Mouse (Mus musculus) c-Kit-positive CD71-positive TER-119-positive erythroid progenitor cells, embryonic 14.5 days (primary cell): ENCODE measurements around the gene Hspa1a.

ENCODE experiments used
- DNase-seq: peaks from one replicate; pipeline ENCODE4 v3.0.0-alpha.2; 2013; ENCODE audit warnings: low spot score

Gene Hspa1a

DNA sequence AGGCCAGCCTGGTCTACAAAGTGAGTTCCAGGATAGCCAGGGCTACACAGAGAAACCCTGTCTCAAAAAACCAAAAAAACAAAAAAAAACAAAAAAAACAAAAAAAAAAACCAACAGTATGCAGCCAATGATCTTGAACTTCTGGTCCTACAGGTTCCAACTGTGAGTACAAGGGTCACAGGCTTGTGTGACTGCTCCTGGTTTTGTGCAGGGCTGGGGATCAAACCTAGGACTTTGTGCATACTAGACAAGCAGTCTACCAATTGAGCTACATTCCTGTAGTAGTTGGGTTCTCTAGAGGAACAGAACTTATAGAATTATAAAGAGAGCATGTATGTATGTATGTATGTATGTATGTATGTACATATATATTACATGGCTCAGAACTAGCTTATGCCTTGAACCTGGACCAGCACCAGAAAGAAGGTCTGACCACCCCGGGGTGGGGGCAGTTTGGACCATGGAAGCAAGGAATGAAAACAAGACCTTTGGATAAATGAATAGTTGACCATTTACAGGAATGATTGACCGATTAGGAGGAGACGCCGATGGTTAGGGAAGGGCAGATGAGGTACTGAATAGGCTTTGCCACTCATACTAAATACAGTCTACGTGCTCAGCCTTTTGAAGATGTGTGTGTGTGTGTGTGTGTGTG is 25.3 kb downstream of the Hspa1a start:
- no peak for DNase-seq

DNA sequence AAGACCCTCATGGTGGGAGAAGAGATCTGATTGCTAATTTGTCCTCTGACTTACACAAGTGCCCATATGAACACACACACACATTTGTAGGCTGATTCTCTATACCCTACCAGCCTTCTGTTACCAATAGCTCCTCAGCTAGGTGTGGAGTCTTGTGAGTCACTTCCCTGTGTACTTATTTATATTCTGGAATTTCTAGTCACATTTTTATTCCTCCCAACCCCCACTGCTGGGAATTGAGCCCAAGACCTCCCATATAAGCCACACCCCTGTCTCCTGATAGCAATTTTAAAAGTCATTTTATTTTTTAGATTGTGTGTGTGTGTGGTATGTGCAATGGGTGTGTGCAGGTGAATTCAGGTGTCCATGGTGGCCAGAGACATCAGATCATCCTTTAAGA is 27.6 kb downstream of the Hspa1a start:
- no peak for DNase-seq

DNA sequence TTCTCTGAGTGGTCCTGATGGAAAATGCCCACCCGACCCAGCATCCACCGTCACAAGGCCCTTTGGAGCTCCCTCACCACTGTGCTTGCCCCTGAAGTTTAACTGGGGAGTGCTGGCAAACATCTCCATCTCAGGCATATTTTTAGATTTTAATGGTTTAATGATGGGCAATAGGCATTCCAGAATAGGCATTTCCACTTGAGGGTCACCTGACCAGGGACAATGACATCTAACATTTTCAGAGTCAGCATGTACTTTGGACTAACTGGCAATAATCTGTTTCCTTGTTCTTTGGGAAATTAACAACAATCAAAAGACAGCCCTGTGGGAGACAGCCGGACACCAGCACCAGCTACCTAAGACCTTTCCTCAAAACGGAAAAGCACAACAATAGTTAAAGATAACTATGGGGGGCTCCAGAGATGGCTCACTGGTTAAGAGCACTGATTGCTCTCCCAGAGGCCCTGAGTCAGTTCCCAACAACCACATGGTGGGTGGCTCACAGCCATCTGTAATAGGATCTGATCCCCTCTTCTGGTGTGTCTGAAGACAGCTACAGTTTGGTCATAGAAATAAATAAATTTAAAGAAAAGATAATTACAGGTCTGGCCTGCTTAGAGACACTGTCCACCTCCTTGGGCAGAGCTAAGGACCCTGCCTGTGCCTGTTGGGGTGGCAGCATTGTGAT is 28.7 kb downstream of the Hspa1a start:
- no peak for DNase-seq

DNA sequence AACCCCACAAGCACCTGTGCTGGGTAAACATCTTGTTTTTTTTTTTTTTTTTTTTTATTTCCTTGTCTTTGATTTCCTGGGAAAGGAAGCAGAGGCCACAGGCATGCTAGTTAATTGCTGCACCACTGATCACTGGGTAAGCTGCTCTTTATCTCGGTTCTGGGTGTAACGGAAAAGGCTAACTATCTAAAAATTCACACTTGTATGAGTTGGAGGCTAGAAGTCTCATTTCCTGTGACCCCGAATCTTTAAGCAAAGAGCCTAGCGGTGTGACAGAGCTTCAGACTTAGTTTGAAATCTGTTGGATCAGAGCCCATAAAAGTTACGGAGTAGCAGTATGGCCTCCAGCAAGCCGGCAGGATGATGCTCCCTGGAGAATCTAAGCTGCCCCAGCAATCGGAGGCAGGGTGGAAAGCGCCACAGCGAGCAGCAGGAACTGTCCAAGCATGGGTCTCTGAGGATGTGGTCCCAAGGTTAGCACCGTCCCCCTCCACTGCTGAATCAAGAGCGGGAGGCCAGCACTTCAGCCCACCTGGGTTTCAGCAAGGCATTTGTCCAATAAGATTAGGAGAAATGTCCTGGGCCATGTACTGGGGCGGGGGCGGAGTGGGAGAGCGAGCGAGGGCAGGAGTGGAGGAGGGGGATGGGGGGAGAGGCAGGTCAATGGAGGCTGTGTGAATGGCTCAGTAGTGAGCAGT is 30.5 kb downstream of the Hspa1a start:
- peak; percentile 16 for DNase-seq

- no peak for DNase-seq
Observed at GRCm38 (mm10) chr17:34937960-34938505, 33.9 kb downstream of the Hspa1a start.

GRCm38 (mm10) chr17:34934830-34935229 is 37.1 kb downstream of the Hspa1a start:
- DNase-seq, result no peak

DNA sequence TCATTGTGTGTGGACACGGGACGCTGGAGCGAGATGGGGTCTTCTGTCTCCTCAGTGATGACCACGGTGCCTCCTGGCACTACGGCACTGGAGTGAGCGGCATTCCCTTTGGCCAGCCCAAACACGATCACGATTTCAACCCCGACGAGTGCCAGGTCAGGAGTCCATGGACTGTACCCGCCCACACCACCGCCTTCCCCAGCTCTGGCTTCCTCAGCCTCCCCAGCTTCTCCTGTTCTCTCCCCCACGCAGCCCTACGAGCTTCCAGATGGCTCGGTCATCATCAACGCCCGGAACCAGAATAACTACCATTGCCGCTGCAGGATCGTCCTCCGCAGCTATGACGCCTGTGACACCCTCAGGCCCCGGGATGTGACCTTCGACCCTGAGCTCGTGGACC is 37.9 kb downstream of the Hspa1a start:
- no peak for DNase-seq

DNA sequence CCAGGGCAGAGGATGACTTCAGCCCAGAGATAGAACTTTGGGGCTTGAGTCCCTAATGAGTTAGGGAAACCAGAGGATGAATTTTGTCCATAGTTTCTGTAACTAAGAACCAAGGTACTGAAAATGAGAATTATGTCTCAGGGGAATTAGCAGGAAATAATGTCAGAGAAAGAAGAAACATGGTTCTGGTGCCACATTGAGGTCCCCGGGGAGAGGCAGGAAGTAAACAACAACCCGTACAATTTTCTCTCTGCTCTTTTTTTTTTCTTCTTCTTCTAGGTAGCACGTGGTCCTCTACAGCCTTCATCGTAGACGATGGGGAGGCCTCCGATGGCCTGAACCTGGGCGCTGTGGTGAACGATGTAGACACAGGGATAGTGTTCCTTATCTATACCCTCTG is 39.7 kb downstream of the Hspa1a start:
- no peak for DNase-seq

DNA sequence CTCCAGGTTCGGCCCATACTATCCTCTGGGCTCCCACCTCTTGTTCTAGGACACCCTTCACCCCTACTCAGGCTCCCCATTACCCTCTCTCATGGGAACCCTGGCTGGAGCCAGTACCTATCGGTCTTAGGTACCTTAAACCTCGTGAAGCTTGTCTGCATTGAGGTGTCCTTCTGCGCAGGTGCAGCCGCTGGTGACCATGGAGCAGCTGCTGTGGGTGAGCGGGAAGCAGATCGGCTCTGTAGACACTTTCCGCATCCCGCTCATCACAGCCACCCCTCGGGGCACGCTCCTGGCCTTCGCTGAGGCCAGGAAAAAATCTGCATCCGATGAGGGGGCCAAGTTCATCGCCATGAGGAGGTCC is 40.2 kb downstream of the Hspa1a start:
- DNase-seq, result peak; percentile 12

DNA sequence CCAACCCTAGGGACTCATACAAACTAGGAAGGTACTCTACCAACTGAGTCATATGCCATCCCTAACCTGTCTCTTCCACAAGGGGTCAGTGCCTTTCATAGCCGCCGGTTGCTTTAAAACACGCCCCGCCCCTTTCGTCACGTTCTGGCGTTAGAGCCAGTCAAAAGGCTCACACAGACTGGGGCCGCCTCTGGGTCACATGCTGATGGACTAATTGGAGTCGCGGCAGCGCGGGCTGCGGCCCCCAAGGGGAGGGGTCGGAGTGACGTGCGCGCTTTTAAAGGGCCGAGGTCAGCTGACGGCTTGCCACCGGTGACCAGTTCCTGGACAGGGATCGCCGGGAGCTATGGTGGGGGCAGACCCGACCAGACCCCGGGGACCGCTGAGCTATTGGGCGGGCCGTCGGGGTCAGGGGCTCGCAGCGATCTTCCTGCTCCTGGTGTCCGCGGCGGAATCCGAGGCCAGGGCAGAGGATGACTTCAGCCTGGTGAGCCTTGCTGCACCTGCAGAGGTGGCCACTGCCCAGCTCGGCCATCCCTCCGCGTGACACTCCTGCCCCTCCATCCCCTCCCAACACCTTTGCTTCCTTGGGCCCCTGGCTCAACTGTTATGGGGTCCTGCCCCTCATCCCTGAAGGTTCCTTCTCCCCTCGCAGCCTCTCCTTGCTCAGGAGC is 40.8 kb downstream of the Hspa1a start, which contains the start of gene Neu1:
TSS of gene Neu1 (plus strand) at position 193 of the 674 bp plus-strand sequence.
- DNase-seq, result peak; percentile 97

- DNase-seq, result no peak
Observed at GRCm38 (mm10) chr17:34928841-34929240, 43.1 kb downstream of the Hspa1a start.

DNA sequence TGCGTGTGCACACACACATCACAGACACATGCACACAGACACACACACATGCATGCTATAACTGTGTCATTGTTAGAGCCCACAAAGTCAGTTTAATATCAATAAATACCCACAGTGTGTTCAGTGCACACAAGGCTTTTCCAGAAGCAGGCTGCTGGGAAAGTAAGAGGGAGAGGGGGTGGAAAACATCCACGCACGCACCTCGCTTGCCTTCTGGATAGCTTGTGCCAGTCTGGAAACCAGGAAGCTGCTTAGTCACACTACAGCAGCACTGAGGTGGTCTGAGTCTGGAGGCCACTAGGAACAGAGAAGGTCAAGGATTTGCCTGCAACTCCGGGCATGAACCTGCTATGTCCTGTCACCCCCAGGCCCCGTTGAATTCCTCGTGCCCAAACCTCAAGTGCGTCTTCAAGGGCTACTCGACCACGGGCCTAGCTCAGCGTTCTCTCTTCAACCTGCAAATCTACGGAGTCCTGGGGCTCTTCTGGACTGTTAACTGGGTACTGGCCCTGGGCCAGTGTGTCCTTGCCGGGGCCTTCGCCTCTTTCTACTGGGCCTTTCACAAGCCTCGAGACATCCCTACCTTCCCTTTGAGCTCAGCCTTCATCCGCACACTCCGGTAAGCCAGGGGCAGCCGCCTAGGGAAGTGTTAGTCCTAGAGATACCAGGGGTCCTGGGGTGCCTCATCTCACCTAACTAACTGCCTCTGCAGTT is 44.5 kb downstream of the Hspa1a start:
- no peak for DNase-seq

DNA sequence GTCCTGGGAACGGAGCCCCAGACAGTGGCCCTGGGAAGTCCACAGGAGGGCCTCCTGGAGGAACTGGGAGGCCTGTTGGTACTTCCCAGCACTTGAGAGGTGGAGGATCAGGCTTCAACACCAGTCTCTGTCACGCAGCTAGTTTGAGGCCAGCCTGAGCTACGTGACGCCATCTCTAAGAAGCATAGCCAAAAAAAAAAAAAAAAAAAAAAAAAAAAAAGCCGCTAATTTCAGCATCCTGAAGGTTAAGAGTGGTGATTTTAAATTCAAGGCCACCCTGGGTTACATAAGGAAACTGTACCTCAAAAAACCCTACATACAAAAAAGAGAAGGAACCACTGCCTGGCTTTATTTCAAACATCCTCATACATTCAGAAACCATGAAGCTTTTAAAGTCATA is 47.7 kb downstream of the Hspa1a start:
- no peak for DNase-seq

- no peak for DNase-seq
Observed at GRCm38 (mm10) chr17:34922939-34923338, 49.0 kb downstream of the Hspa1a start.
